Mouse (Mus musculus) MEL (cell line): ENCODE results near the gene Gm49366.
"Not testable (repeated sequence)": the region's sequence is repeated elsewhere in the genome, so short reads cannot be mapped to it uniquely, and the experiment has no call there.

Source experiments
- E2F4 ChIP-seq: IDR thresholded peaks from 2 replicates; pipeline ENCODE4 v1.6.1; 2011; ENCODE audit warnings: low read depth, low read length, improper control_type of control experiment, borderline replicate concordance
- NELFE ChIP-seq: IDR thresholded peaks from 2 replicates; pipeline ENCODE4 v1.6.1; 2011; ENCODE audit warnings: low read depth, low read length, improper control_type of control experiment
- NRF1 ChIP-seq: IDR thresholded peaks from 2 replicates; pipeline ENCODE4 v1.6.1; 2014; ENCODE audit warnings: low read depth, mild to moderate bottlenecking, inconsistent platforms, low read length, improper control_type of control experiment, moderate library complexity; ENCODE audit not compliant: poor library complexity, insufficient read depth, severe bottlenecking

DNA sequence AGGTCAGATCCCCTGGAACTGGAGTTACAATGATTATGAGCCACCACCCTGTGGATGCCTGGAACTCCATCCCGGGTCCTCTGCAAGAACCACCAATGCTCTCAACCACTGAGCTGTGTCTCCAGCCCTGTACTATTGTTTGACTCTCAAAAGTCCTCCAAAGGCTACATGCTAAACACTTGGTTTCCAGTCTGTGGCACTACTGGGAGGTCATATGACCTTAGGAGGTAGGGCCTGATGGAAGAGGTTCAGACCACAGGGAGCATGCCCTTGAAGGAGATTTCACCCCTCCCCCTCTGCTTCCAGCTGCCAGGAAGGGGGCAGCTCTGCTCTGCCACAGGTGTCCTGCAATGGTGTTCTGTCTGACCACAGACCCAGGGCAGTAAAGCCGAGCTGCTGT is 5.4 kb upstream of the Gm49366 start:
- not testable (repeated sequence) for TF ChIP-seq E2F4, NRF1, NELFE
